Mouse (Mus musculus): Measurements from ENCODE around the gene Tlr6. TPM values are rescaled to one million over a fixed set of nuclear protein-coding genes. Genes with fewer than 3 reads are reported as not detected.

Tlr6 gene
- polyA plus RNA-seq, 1 experiment from 2014 or later: 0.40 TPM

DNA sequence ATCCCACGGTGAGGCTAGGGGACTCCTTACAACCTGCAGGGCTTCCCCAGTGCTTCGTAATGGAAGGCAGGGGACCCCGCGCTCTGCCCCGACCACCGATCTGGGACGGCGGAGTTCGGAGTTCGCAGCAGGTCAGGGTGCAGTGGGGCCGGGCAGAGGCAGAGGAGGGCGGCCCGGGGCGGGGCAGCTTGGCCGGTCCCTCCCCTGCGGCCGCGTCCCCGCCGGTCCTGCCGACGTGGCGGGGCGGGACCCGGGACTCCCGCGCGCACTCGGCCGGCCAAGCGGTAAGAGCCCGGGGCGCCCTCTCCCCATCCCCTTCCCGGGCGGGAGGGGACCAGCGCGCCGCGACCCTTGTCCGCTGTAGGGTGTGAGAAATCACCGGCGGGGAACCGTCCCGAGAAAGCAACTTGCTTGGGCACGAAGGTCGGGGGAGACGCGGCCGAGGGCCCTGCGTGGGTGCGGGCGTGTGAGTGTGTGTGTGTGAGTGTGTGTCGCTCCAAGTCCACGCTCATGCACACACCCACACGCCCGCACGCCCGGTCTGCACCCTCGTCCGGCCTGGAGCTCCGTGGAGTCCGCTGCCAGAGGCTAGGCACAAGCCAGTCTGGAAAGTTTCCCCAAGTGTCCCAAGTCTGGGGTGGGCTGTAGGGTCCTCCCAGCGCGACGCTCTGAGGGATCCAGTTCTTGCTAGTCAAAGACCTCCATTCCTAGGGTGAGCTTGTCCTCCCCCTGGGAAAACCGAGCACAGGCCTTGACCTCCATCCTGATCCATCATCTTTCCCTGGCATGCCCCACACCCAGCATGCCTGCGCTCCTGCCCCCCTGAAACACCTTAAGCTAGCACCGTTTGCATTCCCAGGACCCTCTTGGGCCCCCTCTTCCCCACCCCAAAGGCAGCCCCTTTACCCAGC is 10.2 kb upstream of the Tlr6 start, which contains the start of gene Fam114a1:
Gene Fam114a1, plus strand, starts transcription at position 211 of the 911 bp plus-strand sequence.
- Histone ChIP-seq H3K4me1 (peaks cover 11% of the 10 kb centered on the region), H3K4me2 (replicated peaks) (peak within 1 kb of the TSS; percentile 84), H3K36me3 (no peaks in the 10 kb centered on the region), H3K9me3 (no peaks in the 10 kb centered on the region), H3K4me3 (peak within 1 kb of the TSS; percentile 73), H3K27me3 (no peaks in the 10 kb centered on the region), H3K27ac (peak within 1 kb of the TSS; percentile 52; the same call in 1 of the 2 replicates), H3K9ac (peak within 1 kb of the TSS; percentile 78)
- peak; percentile 77 for ATAC-seq (ENCODE audit: insufficient number of reproducible peaks, insufficient read depth, low FRiP score, low TSS enrichment)
- under 1% methylated on average over 62 of the region's 68 CpGs for WGBS

DNA sequence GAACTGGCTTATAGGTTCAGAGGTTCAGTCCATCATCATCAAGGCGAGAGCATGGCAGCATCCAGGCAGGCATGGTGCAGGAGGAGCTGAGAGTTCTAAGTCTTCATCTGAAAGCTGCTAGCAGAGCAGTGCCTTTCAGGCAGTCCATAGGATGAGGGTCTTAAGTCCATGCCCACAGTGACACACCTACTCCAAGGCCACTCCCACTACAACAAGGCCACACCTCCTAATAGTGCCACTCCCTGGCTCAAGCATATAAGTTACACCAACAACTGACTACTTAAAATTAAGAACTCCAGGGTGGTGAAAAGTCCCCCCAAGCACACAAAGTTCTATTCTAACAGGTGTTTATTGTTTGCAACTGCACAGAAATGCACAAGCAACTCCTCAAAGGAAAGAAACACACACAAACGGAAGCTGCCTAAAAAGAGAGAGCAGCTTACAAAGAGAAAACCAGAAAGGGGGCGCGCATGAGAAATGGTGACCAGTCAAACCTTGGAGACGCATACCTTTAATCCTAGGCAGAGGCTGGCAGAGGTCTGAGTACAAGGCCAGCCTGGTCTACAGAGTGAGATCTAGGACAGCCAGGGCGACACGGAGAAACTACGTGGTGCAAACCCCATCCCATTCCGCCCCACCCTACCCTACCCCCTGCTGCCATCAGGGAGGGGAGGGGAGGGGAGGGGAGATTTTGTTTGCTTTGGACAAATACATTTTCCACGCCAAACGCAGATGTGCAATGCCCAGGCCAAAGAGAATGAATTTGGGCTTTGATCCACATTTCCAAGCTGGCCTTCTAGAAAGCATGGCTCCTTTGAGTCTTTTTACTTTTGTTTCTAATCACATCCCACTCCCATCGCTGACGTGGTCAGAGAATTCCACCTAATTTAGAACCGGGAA is 9.3 kb upstream of the Tlr6 start:
- H3K4me3 ChIP-seq: peak overlapping the region; percentile 73
- 4% methylated on average over 14 of the region's 14 CpGs for WGBS
- H3K9ac ChIP-seq: peak overlapping the region; percentile 78
- H3K36me3 ChIP-seq: no peaks in the 10 kb centered on the region
- peak; percentile 17; the same call in 1 of the 2 replicates for ATAC-seq (ENCODE audit: insufficient number of reproducible peaks, insufficient read depth, low FRiP score, low TSS enrichment)
- H3K27ac ChIP-seq: peak overlapping the region; percentile 52; the same call in 1 of the 2 replicates
- H3K27me3 ChIP-seq: no peaks in the 10 kb centered on the region
- peak overlapping the region; percentile 84 for H3K4me2 ChIP-seq (replicated peaks)
- H3K4me1 ChIP-seq: peaks cover 11% of the 10 kb centered on the region
- H3K9me3 ChIP-seq: no peaks in the 10 kb centered on the region

DNA sequence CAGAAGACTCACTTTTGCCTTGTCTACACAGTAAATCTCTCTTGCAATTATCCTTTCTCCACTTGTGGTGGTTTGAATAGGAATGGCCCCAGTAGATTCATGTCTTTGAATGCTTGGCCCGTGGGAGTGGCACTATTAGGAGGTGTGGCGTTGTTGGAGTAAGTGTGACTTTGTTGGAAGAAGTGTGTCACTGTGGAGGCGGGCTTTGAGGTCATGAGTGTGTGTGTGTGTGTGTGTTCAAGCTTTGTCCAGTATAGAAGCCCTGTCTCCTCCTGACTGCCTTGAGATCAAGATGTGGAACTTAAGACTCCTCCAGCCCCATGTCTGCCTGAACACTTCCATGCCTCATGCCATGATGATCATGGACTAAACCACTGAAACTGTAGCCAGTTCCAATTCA is 3.8 kb upstream of the Tlr6 start:
- Histone ChIP-seq H3K27me3 (no peaks in the 10 kb centered on the region), H3K4me2 (replicated peaks) (no peak overlapping the region), H3K9ac (no peak overlapping the region), H3K4me1 (no peaks in the 10 kb centered on the region), H3K9me3 (no peaks in the 10 kb centered on the region), H3K4me3 (no peak overlapping the region), H3K36me3 (no peaks in the 10 kb centered on the region), H3K27ac (no peak overlapping the region)
- ATAC-seq (ENCODE audit: insufficient number of reproducible peaks, insufficient read depth, low FRiP score, low TSS enrichment): no peak
- WGBS: 75% methylated on average over 3 of the region's 3 CpGs

DNA sequence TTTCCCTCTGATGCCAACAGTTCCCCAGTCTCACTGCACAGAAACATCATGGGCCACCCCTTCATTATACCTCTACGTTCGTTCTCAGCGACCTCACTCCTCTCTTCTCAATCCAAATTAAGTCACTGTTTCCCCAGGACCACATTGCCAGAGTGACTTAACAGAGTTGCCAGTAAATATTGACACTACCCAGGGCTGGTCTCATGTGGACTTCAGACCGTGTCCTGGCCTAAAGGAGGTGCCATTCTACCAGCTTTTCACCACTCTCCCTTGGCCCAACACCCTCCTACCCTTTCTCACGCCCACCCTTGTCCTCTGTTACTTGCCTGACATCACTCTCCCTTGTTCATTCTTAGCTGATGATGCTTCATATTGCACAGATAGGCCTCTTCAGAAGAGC is 3.4 kb upstream of the Tlr6 start:
- no peak for ATAC-seq (ENCODE audit: insufficient number of reproducible peaks, insufficient read depth, low FRiP score, low TSS enrichment)
- Histone ChIP-seq H3K4me3 (no peak overlapping the region), H3K4me1 (no peaks in the 10 kb centered on the region), H3K27ac (no peak overlapping the region), H3K36me3 (no peaks in the 10 kb centered on the region), H3K4me2 (replicated peaks) (no peak overlapping the region), H3K9ac (no peak overlapping the region), H3K27me3 (no peaks in the 10 kb centered on the region), H3K9me3 (no peaks in the 10 kb centered on the region)
- WGBS: 83% methylated on average over 5 of the region's 5 CpGs

DNA sequence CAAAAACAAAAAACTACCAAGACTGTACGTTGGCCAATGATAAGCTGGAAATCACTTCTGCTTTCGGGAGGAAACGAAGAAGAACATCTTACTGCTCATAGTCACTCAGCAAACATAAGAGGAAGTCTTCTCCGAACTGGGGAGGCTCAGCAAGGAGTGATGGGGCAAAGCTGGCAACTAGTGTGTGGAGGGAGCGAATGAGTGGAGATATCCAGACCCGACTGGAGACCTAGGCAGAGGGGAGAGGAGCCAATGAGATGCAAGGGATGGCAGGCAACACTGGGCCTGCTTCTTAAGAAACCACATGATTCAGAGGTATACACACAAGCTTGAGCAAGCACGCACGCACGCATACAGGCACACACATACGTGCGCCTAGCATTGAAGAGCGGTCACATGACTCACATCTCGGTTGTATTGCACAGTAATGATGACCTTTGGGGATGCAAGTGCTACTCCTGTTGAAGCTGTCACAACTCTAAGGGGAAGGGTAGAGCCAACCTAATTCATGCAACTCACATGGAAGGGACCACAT is 1.0 kb upstream of the Tlr6 start:
- Histone ChIP-seq H3K9ac (no peak overlapping the region), H3K36me3 (no peaks in the 10 kb centered on the region), H3K9me3 (no peaks in the 10 kb centered on the region), H3K4me2 (replicated peaks) (no peak overlapping the region), H3K27me3 (no peaks in the 10 kb centered on the region), H3K27ac (no peak overlapping the region), H3K4me1 (no peaks in the 10 kb centered on the region), H3K4me3 (no peak overlapping the region)
- WGBS: 90% methylated on average over 13 of the region's 13 CpGs
- no peak for ATAC-seq (ENCODE audit: insufficient number of reproducible peaks, insufficient read depth, low FRiP score, low TSS enrichment)

DNA sequence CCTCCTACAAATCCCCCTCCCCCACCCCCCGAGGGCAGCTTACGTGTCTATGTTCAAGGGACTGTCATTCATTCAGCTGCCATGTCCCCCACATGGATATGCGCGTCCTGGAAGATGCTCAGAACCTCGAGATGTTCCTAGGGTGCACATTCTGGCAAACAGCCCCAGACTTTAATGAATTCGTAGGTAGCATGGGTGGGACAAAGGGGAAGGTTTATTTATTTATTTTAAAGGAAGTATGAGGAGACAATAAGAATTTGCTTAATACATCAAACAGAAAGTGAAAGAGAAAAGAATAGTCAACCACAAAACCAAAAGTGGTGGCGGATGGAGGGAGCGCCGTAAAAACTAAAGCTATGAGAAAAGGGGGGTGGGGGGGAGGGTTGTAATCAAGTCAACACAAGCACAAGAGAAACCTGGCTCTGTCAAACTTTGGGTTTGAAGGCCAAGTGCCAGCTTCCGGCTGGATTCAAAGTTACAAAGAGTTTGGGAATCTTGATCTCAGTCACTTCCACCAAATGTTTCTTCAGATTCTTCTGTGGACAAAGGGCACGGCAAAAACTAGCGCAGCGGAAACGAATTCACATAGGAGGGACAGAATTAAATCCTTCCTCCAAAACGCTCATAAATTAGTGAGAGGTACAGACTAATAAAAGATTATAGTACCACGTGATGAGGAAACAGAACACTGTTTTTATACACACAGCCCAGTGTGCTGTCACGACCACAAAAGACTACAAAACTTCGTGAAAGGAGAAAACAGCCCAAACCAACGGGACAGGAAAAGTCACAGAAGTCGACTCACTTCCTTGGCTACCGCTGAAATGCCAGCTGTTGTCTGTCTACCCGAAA is 680 bp downstream of the Tlr6 start:
- 84% methylated on average over 22 of the region's 22 CpGs for WGBS
- no peak overlapping the region for H3K4me3 ChIP-seq
- no peak for ATAC-seq (ENCODE audit: insufficient number of reproducible peaks, insufficient read depth, low FRiP score, low TSS enrichment)

DNA sequence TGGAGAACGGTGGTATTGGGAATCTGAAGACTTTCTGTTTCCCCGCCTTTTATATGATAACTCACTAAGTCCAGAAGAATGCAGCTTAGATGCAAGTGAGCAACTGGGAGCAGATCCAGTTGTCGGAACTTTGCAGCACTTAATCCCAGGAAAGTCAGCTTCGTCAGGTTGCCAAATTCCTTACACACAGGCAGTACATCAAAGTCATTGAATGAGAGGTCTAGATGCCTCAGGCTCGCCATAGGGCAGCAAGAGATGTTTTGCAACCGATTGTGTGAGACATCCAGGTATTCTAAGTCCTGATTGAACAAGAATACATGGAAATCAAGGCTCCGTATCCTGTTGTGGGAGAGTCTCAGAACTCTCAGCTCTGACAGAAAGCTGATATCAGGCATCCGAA is 5.0 kb downstream of the Tlr6 start:
- no peak overlapping the region for H3K27ac ChIP-seq
- H3K9me3 ChIP-seq: no peaks in the 10 kb centered on the region
- H3K4me1 ChIP-seq: no peaks in the 10 kb centered on the region
- ATAC-seq (ENCODE audit: insufficient number of reproducible peaks, insufficient read depth, low FRiP score, low TSS enrichment): no peak
- no peaks in the 10 kb centered on the region for H3K27me3 ChIP-seq
- 83% methylated on average over 8 of the region's 8 CpGs for WGBS
- H3K9ac ChIP-seq: no peak overlapping the region
- no peaks in the 10 kb centered on the region for H3K36me3 ChIP-seq
- H3K4me3 ChIP-seq: no peak overlapping the region
- H3K4me2 ChIP-seq (replicated peaks): no peak overlapping the region

More for the DNA sequence above, 680 bp downstream of the Tlr6 start:
- H3K4me2 ChIP-seq (replicated peaks): no peak overlapping the region
- H3K9me3 ChIP-seq: no peaks in the 10 kb centered on the region
- no peaks in the 10 kb centered on the region for H3K36me3 ChIP-seq
- no peak overlapping the region for H3K27ac ChIP-seq
- H3K27me3 ChIP-seq: no peaks in the 10 kb centered on the region
- no peak overlapping the region for H3K9ac ChIP-seq
- no peaks in the 10 kb centered on the region for H3K4me1 ChIP-seq

DNA sequence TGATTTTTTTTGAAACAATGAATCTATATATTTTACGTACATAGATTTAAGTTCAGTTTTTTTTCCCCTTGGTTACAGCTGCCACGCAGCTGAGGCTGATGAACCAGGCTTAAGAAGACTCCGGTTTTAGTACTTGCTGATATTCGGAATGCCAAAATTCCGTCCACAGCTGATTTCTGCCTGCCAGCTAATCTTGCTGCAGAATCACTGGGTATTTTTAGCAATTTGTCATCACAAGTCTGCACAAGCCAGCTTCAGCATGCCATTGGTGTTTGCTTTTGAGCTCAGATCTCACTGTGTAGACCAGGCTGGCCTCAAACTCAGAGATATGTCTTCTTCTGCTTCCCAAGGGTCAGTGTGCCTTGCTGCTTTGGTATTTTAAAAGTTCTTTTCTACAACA is 8.4 kb downstream of the Tlr6 start:
- no peaks in the 10 kb centered on the region for H3K9me3 ChIP-seq
- no peak overlapping the region for H3K4me2 ChIP-seq (replicated peaks)
- ATAC-seq (ENCODE audit: insufficient number of reproducible peaks, insufficient read depth, low FRiP score, low TSS enrichment): no peak

GRCm38 (mm10) chr5:64932775-64933174 is 27.1 kb downstream of the Tlr6 start:
- no peaks in the 10 kb centered on the region for H3K9me3 ChIP-seq
- H3K27me3 ChIP-seq: no peaks in the 10 kb centered on the region
- 76% methylated on average over 15 of the region's 15 CpGs for WGBS
- H3K4me1 ChIP-seq: no peaks in the 10 kb centered on the region
- no peak overlapping the region for H3K4me3 ChIP-seq
- no peak overlapping the region for H3K9ac ChIP-seq
- no peak for ATAC-seq (ENCODE audit: insufficient number of reproducible peaks, insufficient read depth, low FRiP score, low TSS enrichment)
- no peak overlapping the region for H3K27ac ChIP-seq
- H3K36me3 ChIP-seq: no peaks in the 10 kb centered on the region
- H3K4me2 ChIP-seq (replicated peaks): no peak overlapping the region

More for the DNA sequence above, 8.4 kb downstream of the Tlr6 start:
- Histone ChIP-seq H3K36me3 (no peaks in the 10 kb centered on the region), H3K27me3 (no peaks in the 10 kb centered on the region), H3K9ac (no peak overlapping the region), H3K4me3 (no peak overlapping the region), H3K4me1 (no peaks in the 10 kb centered on the region), H3K27ac (no peak overlapping the region)
- 80% methylated on average over 5 of the region's 5 CpGs for WGBS

GRCm38 (mm10) chr5:64932215-64932614 is 27.7 kb downstream of the Tlr6 start:
- H3K9ac ChIP-seq: no peak overlapping the region
- no peaks in the 10 kb centered on the region for H3K27me3 ChIP-seq
- 59% methylated on average over 3 of the region's 3 CpGs for WGBS
- H3K4me3 ChIP-seq: no peak overlapping the region
- ATAC-seq (ENCODE audit: insufficient number of reproducible peaks, insufficient read depth, low FRiP score, low TSS enrichment): no peak
- H3K9me3 ChIP-seq: no peaks in the 10 kb centered on the region
- no peaks in the 10 kb centered on the region for H3K36me3 ChIP-seq
- H3K4me1 ChIP-seq: no peaks in the 10 kb centered on the region
- no peak overlapping the region for H3K27ac ChIP-seq
- no peak overlapping the region for H3K4me2 ChIP-seq (replicated peaks)

DNA sequence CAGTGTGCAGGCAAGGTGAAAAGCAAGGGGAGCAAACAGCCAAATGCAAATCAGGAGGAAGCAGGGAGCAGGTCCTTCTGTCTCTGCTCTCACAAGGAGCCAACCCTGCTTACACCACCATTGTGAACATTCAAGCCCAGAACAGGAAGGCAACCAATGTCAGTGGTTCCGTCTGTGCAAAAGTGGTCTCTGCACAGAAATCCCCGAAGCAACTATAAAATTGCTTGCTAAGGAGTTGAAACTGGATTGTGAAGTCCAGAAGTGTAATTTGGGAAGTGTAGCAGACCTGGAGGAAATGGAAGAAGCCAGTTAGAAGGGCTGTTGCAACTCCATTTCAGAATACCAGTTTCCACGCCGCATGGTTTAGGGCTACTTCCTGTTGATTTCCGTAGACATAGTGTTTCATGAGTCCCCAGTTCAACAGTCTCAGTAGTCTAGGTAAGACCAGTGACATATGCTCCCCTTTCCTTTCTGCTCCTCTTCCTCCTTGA is 37.0 kb downstream of the Tlr6 start:
- H3K9ac ChIP-seq: no peak overlapping the region
- WGBS: 91% methylated on average over 5 of the region's 5 CpGs
- H3K36me3 ChIP-seq: no peaks in the 10 kb centered on the region
- no peaks in the 10 kb centered on the region for H3K9me3 ChIP-seq
- H3K4me2 ChIP-seq (replicated peaks): no peak overlapping the region
- no peaks in the 10 kb centered on the region for H3K27me3 ChIP-seq
- no peak overlapping the region for H3K27ac ChIP-seq
- no peak for ATAC-seq (ENCODE audit: insufficient number of reproducible peaks, insufficient read depth, low FRiP score, low TSS enrichment)
- no peaks in the 10 kb centered on the region for H3K4me1 ChIP-seq
- H3K4me3 ChIP-seq: no peak overlapping the region

All from embryonic facial prominence, embryonic 12.5 days (tissue).